Mouse (Mus musculus) thymus, adult 2 months (tissue): ENCODE measurements around the gene Clstn1. TPM values are rescaled to one million over a fixed set of nuclear protein-coding genes. Genes with fewer than 3 reads are reported as not detected.

ENCODE experiments used
- DNase-seq: peaks from one replicate; pipeline ENCODE4 v3.0.0; 2021
- H3K27ac ChIP-seq: fragments of 200-500 bp; 2 replicates; pipeline ENCODE4 v1.5.1; 2012; ENCODE audit warnings: low read length, control low read depth; ENCODE audit not compliant: control insufficient read depth, insufficient read depth
- H3K27me3 ChIP-seq: fragments of 200-500 bp; 2 replicates; pipeline ENCODE4 v1.6.1; 2012; ENCODE audit warnings: mild to moderate bottlenecking, low read length, moderate library complexity, mixed read lengths; ENCODE audit not compliant: control insufficient read depth, insufficient read depth
- H3K36me3 ChIP-seq: fragments of 200-500 bp; 2 replicates; pipeline ENCODE4 v1.6.1; 2012; ENCODE audit warnings: mild to moderate bottlenecking, low read length, moderate library complexity; ENCODE audit not compliant: control insufficient read depth, insufficient read depth
- H3K4me1 ChIP-seq: fragments of 200-500 bp; replicated peaks from 2 replicates; pipeline ENCODE4 v1.6.1; 2012; ENCODE audit warnings: low read length; ENCODE audit not compliant: control insufficient read depth, insufficient read depth
- H3K4me3 ChIP-seq: fragments of 200-500 bp; 2 replicates; pipeline ENCODE4 v1.5.1; 2012; ENCODE audit warnings: mild to moderate bottlenecking, low read length, control low read depth, moderate library complexity; ENCODE audit not compliant: control insufficient read depth, insufficient read depth
- CTCF ChIP-seq: fragments of 200-500 bp; IDR thresholded peaks from 2 replicates; pipeline ENCODE4 v1.5.1; 2012; ENCODE audit warnings: mild to moderate bottlenecking, control low read depth, low read length, moderate library complexity, borderline replicate concordance; ENCODE audit not compliant: control insufficient read depth, poor library complexity, insufficient read depth; ENCODE audit errors: extremely low read depth
- POLR2A ChIP-seq: fragments of 200-500 bp; IDR thresholded peaks from 2 replicates; pipeline ENCODE4 v1.6.1; 2012; ENCODE audit warnings: mild to moderate bottlenecking, low read length, control low read depth, moderate library complexity; ENCODE audit not compliant: control insufficient read depth, poor library complexity, insufficient read depth; ENCODE audit errors: extremely low read depth
- whole genome bisulfite sequencing: fragments of 180-500 bp; shearing (Covaris S2); methylation state at CpG from one replicate; pipeline ENCODE4 v1.1.7; 2018; 5-methylcytosine and 5-hydroxymethylcytosine counted together
- polyA plus RNA-seq: library from polyadenylated mRNA; depleted of rRNA; stranded (reverse); fragments of >200 nt; gene quantifications from 2 replicates; pipeline ENCODE4 v1.2.3, GENCODE M21; 2012

Gene Clstn1
- polyA plus RNA-seq, 1 experiment, result 24.5 TPM

DNA sequence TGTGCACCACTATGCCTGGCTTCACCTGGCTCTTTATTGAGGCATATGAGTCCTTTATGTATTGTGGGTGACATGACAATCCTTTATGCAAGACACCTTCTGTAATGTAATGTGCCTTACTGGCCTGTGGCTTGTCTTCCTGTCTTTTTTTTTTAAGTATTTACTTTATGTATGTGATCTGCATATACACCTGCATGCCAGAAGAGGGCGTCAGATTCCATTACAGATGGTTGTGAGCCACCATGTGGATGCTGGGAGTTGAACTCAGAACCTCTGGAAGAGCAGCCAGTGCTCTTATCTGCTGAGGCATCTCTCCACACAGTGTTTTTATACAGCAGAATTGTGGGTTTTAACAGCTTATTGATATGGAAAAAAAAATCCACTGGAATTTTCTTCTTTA lies 17.6 kb downstream of the Clstn1 start:
- H3K4me3 ChIP-seq, result no peak overlapping the region
- no peak for DNase-seq
- 72% methylated on average over 1 of the region's 1 CpGs for WGBS
- no peak for TF ChIP-seq POLR2A
- no peak for TF ChIP-seq CTCF
- no peaks in the 10 kb centered on the region for H3K27me3 ChIP-seq
- H3K4me1 ChIP-seq, result no peaks in the 10 kb centered on the region; the same call in 1 of the 2 replicates
- no peaks in the 10 kb centered on the region for H3K36me3 ChIP-seq
- no peak overlapping the region for H3K27ac ChIP-seq

DNA sequence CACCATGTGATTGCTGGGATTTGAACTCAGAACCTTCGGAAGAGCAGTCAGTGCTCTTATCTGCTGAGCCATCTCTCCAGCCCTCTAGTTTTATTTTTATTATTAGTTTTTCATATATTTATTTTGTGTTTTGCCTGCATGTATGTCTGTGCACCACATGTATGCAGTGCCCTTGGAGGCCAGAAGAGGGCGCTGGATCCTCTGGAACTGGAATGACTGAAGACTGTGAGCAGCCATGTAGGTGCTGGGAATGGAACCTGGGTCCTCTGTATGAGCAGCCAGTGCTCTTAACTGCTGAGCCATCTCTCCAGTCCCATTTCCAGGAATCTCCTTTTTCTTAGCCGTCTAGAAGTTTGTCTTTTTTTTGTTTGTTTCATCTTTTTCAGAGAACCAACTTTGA lies 18.2 kb downstream of the Clstn1 start:
- Histone ChIP-seq H3K4me1 (no peaks in the 10 kb centered on the region; the same call in 1 of the 2 replicates), H3K27me3 (no peaks in the 10 kb centered on the region), H3K36me3 (no peaks in the 10 kb centered on the region), H3K27ac (no peak overlapping the region), H3K4me3 (no peak overlapping the region)
- TF ChIP-seq CTCF (no peak), POLR2A (no peak)
- 84% methylated on average over 3 of the region's 3 CpGs for WGBS
- DNase-seq, result no peak

DNA sequence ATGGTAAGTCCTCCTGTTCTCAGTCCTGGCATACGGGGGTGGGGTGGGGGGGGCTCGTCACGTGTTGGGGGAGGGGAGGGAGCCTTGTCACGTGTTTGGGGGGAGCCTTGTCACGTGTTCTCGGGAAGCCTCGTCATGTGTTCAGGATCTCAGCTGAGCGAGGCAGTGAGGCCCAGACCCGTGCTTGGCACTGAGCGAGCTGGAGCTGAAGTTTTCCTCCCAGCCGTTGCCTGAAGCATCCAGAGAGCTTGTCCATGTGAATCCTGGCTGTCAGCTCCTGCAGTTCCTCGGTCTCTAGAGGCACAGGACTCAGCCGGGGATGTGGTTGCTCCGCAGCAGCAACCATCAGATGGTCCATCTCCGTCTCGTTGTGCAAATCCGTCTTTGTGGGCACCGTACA lies 19.8 kb downstream of the Clstn1 start:
- WGBS, result 92% methylated on average over 18 of the region's 18 CpGs
- DNase-seq, result no peak

DNA sequence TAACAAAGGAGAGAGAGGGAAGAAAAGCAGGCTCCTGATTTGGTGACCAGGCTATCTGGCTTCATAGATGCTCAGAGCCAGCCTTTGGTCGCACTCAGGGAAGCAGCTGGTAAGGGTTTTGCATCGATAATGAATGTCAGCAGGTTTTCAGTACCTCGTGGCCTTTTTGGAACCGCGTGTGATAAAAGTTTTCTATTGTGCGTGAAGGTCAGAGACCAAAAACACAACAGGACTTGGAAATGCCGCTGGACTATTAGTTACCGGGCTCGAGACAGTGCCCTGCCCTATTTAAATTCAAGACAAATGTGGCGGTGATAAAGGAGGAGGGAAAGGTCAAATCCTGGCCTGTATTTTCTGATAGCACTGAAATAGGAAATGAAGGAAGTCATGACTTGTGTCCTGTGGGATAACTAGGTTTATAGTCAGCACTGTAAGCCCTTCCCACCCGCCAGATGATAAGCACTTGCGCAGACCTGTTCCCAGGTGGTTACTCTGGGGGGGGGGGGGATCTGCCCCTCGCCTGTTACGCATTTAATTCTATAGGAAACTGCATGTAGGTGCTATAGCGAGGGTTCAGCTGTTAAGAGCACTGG lies 20.6 kb downstream of the Clstn1 start:
- TF ChIP-seq POLR2A, result no peak
- no peak for TF ChIP-seq CTCF
- DNase-seq, result no peak
- no peak overlapping the region for H3K27ac ChIP-seq
- H3K4me3 ChIP-seq, result no peak overlapping the region
- 82% methylated on average over 15 of the region's 15 CpGs for WGBS
- no peaks in the 10 kb centered on the region for H3K27me3 ChIP-seq
- H3K4me1 ChIP-seq, result no peaks in the 10 kb centered on the region; the same call in 1 of the 2 replicates
- H3K36me3 ChIP-seq, result no peaks in the 10 kb centered on the region

More for the DNA sequence above, 19.8 kb downstream of the Clstn1 start:
- H3K27me3 ChIP-seq, result no peaks in the 10 kb centered on the region
- no peaks in the 10 kb centered on the region; the same call in 1 of the 2 replicates for H3K4me1 ChIP-seq
- no peak for TF ChIP-seq CTCF
- TF ChIP-seq POLR2A, result no peak
- H3K36me3 ChIP-seq, result no peaks in the 10 kb centered on the region
- no peak overlapping the region for H3K4me3 ChIP-seq
- no peak overlapping the region for H3K27ac ChIP-seq

DNA sequence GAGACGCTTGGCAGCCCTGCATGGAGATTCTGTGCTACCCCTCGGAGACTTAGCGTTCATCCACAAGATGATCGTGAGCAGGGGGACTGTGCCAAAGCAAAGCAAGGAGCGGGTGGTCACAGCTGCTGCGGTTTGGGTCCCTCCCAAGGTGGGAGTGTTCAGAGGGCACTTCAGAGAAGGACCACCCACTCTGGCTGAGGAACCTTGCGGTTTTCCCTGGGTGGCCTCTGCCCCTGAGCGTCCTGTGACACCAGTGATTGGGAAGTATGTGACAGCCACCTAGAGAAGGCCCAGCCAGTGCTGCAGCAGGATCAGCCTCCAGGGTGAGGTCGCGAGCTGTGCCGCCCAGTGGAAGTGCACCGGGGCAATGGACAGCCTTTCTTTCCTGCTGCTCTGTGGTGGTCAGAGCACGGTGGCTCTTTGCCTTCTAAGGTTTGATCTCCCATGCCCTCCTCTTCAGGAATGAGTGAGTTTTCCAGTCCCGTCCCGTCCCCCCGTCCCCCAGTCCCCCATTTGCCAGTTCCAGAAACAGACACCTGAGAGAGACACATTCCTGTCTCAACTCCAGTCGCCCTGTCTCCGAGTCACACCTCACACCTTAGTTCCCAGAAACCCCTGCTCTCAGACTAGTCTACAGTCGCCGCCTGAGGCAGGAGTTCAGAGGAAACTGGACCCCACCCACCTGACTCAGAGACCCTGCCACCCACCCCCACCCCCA lies 21.5 kb downstream of the Clstn1 start:
- DNase-seq, result no peak
- H3K36me3 ChIP-seq, result no peaks in the 10 kb centered on the region
- H3K27ac ChIP-seq, result no peak overlapping the region
- 39% methylated on average over 20 of the region's 20 CpGs for WGBS
- H3K27me3 ChIP-seq, result no peaks in the 10 kb centered on the region
- H3K4me1 ChIP-seq, result no peaks in the 10 kb centered on the region
- H3K4me3 ChIP-seq, result no peak overlapping the region
- no peak for TF ChIP-seq POLR2A

DNA sequence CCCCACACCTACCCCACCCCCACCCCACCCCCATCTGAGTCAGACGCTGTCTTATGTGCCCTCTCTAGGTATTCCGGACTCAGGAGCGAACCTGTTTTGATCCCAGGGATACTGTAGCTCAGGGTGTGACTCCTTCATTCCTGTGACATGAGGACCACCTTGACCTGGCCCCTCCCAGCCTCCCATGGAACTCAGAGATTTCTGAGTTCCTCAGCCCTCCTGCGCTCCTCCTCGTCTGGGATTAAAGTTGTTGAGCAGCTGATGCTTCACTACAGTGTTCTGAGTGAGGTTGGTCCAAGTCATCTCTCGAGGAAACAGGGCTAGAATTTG lies 22.0 kb downstream of the Clstn1 start:
- Histone ChIP-seq H3K27me3 (no peaks in the 10 kb centered on the region), H3K27ac (no peak overlapping the region), H3K36me3 (no peaks in the 10 kb centered on the region), H3K4me1 (no peaks in the 10 kb centered on the region), H3K4me3 (no peak overlapping the region)
- no peak for DNase-seq
- 85% methylated on average over 6 of the region's 6 CpGs for WGBS
- TF ChIP-seq POLR2A, result no peak
- TF ChIP-seq CTCF, result no peak

DNA sequence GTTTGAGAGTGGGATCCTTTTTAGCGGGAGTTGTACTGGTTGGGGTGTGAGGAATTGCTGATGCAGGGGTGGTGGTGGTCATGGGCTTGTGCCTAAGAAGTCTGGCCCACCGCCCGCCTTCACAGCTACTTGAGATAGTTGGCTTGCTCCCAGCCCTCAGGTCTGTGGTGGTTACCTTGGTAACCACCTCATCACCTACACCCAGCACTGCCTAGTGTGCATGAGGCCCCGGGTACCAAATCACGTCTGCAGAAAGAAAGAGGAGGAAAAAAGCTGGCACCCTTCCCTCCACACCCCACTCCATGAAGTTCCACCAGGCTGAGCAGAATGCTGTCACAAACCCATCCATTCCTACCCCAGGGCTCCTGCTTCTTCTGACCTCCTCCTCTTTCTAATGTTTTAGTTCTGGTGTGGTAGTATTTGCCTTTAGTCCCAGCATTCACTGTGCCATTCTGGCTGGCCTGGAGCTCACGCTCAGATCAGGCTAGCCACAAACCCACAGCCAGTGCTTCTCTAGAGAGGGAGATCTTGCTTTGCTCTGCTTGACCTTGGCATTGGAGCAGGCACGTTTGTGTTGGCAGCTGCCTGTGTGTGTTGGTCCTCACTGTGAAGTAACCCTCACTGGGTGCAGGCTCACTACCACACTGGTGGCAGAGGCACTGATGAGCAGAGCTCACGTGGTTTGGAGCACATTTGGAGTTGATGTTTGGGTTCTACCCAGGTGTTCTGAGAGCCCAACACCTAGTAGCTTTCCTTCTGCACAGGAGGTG lies 23.2 kb downstream of the Clstn1 start:
- H3K36me3 ChIP-seq, result no peaks in the 10 kb centered on the region
- H3K4me1 ChIP-seq, result no peaks in the 10 kb centered on the region
- WGBS, result 70% methylated on average over 8 of the region's 8 CpGs
- no peak for TF ChIP-seq POLR2A
- no peak overlapping the region for H3K27ac ChIP-seq
- no peak overlapping the region for H3K4me3 ChIP-seq
- DNase-seq, result no peak
- no peaks in the 10 kb centered on the region for H3K27me3 ChIP-seq
